Mouse (Mus musculus) retina, postnatal 7 days (tissue): ENCODE measurements around the gene 1700003H04Rik.
A peak's percentile ranks its signal among the peaks of the same experiment; 100 is the strongest.

Experiments used
- DNase-seq: peaks from one replicate; pipeline ENCODE4 v3.0.0-alpha.2; 2012; ENCODE audit warnings: low read depth, low spot score

1700003H04Rik gene

GRCm38 (mm10) chr3:124581001-124581400 is at the start of gene 1700003H04Rik:
TSS of gene 1700003H04Rik (minus strand) at chr3:124581101.
- no peak for DNase-seq

- no peak for DNase-seq
Measured at GRCm38 (mm10) chr3:124623031-124623430, 42.1 kb upstream of the 1700003H04Rik start.

- no peak for DNase-seq
Measured at GRCm38 (mm10) chr3:124613287-124613686, 32.4 kb upstream of the 1700003H04Rik start.

- no peak for DNase-seq
Measured at GRCm38 (mm10) chr3:124609956-124610355, 29.1 kb upstream of the 1700003H04Rik start.

- DNase-seq, result no peak
Measured at GRCm38 (mm10) chr3:124606021-124606517, 25.2 kb upstream of the 1700003H04Rik start.

- no peak for DNase-seq
Measured at GRCm38 (mm10) chr3:124605518-124605917, 24.6 kb upstream of the 1700003H04Rik start.

GRCm38 (mm10) chr3:124597789-124598188 is 16.9 kb upstream of the 1700003H04Rik start:
- no peak for DNase-seq

- peak; percentile 8 for DNase-seq
Measured at GRCm38 (mm10) chr3:124587534-124587933, 6.6 kb upstream of the 1700003H04Rik start.

- no peak for DNase-seq
Measured at GRCm38 (mm10) chr3:124585761-124586160, 4.9 kb upstream of the 1700003H04Rik start.

GRCm38 (mm10) chr3:124557317-124557716 is 23.6 kb downstream of the 1700003H04Rik start:
- DNase-seq, result no peak

GRCm38 (mm10) chr3:124555963-124556362 is 24.9 kb downstream of the 1700003H04Rik start:
- no peak for DNase-seq

GRCm38 (mm10) chr3:124555092-124555491 is 25.8 kb downstream of the 1700003H04Rik start:
- no peak for DNase-seq

- no peak for DNase-seq
Measured at GRCm38 (mm10) chr3:124548898-124549297, 32.0 kb downstream of the 1700003H04Rik start.

- no peak for DNase-seq
Measured at GRCm38 (mm10) chr3:124538260-124538659, 42.6 kb downstream of the 1700003H04Rik start.

GRCm38 (mm10) chr3:124536602-124537001 is 44.3 kb downstream of the 1700003H04Rik start:
- DNase-seq, result no peak

- DNase-seq, result no peak
Measured at GRCm38 (mm10) chr3:124518786-124519185, 62.1 kb downstream of the 1700003H04Rik start.
